Mouse (Mus musculus): ENCODE data around the gene Gstm7.
"Not testable (repeated sequence)": the region's sequence is repeated elsewhere in the genome, so short reads cannot be mapped to it uniquely, and the experiment has no call there.

Gstm7 gene

DNA sequence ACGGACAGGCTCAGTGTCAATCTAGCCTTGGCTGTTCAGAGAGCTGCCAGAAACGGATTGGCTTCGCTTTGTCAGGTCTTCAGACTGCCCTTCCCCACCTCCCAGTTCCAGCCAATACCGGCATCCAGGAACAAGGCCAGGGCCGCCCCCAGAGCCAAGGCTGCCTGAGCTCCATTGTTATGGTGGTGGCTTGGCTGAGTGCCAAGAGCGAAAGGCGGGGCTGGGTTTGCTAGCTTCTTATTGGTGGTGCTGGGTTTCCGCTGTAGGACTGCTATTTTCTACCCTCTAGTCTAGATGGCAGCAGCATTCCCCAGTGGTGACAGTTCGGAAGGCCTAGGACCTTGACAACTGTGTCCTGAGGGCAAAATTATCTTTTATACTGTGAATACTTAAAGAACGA, at the start of gene Gstm7:
TSS of gene Gstm7 (minus strand) at position 148 of the 400 bp plus-strand sequence.
- in situ Hi-C loops (cut with MboI, MseI) = no loop called here

DNA sequence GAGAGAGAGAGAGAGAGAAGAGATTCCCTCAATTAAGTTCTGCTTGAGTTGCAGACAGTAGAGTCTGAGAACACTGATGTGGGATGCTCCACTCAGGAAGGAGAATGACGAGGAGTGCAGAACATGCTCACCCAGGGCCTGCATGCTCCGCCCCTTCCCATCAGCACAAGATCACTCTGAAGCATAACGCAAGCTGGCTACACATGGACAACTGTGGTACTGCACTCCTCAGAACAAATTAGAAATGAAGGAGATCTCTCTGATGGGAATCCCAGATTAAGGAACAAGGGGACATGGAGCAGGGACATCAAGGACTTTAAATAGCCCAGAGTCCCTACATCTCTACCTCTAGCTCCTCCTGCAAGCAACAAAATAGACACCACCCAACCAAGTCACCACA, 49.6 kb upstream of the Gstm7 start:
- in situ Hi-C loops (cut with MboI, MseI) = no loop called here

DNA sequence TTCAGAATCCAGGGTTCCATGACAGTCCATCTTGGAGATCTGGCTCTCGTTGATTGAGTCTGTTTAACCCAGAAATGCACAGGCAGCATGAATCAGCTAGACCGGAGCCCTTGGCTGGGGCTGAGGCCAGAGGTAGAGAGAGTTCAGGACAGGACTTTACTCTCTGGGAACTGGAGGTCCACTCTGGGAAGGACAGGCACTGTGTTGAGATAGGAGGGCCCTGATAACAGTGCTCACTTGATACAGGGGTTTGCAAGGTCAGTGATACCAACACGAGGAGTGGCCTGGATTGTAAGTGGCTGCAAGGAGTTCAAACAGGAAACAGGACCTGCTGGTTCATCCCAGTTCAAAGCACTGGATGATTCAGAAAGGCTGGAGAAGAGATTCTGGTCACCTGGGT, 46.1 kb upstream of the Gstm7 start:
- in situ Hi-C loops (cut with MboI, MseI) = no loop called here

DNA sequence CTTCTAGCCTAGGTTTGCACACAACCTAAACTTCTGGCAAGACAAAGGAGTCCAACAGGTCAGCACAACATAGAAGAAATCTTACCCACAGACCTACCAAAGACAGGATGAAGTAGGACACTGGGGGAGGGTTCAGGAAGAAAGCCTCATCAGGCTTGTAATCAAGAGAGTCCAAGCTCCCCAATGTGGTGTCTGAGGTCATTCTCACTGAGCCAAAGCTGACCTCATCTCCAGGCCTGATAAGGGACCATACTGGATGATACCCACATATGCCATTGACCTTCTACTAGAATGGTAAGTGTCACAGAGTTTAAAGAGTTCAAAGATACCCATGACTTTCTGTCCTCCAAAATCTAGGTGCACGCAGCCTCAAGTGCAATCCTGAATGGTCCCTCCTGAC, 42.6 kb upstream of the Gstm7 start:
- in situ Hi-C loops (cut with MboI, MseI) = no loop called here

DNA sequence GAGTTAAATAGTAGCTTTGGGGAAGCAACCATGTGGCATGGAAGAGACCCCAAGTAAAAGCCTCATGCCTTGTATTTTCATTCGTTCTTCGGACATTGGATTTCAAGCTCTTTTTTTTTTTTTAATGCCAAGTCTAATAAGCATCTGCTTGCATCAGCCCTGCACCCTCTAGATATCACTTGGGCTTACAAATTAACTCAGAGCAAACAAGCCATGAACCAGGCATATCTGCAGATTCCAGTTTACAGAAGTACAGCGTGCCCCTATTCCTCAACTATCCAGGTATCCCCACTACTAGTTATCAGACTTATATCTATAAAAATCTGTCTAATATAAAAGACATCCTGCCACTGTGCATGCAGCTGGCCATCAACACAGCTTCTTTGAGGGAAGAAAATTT, 40.5 kb upstream of the Gstm7 start:
- in situ Hi-C loops (cut with MboI, MseI) = no loop called here

DNA sequence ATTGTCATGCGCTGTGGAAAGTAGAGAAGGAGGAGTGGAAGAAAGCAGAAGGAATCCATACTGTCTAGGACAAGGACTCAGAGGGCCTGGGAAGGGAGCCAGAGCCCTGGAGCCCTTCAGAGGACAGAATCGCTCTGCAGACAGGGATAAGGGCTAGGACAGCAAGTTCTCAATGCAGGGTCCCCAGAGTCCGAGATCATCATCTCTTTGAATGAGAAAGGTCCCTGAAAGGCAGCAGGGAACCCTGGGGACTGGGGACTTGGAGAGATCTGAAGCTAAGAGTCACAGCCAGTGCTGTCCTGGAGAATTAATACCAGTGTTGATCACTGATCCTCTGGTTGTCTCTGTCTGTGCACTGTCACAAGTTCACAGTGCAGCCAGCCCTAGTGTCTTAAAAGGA, 39.5 kb upstream of the Gstm7 start:
- in situ Hi-C loops (cut with MboI, MseI) = not testable (repeated sequence)

DNA sequence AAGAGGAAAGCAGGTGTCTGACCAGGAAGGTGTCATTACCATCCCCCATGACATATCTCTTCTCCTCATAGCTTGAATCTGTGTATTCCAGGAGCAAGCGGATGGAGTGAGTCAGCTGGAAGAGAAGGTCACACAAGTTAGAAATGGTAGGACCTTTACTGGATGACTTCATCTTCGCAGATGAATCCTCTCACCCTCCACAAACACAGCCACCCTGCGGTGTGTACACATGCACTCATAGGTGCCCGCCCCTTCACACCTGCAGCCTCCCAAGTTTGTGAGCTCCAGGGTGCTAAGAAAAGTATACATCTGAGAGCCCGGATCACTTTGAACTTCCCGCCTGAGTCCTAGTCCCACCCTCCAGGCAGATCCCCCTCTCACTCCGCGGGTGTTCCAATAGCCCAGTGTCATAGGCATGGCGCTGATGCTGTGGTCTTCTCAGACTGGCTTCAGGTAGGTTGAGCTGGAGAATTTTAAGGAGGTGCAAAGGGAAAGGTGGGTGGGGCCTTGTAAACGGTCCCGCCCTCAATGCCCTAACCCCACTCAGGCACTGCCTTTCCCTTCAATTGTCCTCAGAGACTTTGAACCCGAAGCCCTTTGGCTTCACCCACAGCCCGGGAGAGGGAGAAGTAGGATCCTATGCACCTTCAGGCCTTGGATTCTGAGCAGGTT, 37.2 kb upstream of the Gstm7 start, which contains the start of gene Gstm3:
TSS of gene Gstm3 (minus strand) at position 560 of the 672 bp plus-strand sequence.
- in situ Hi-C loops (cut with MboI, MseI) = no loop called here

DNA sequence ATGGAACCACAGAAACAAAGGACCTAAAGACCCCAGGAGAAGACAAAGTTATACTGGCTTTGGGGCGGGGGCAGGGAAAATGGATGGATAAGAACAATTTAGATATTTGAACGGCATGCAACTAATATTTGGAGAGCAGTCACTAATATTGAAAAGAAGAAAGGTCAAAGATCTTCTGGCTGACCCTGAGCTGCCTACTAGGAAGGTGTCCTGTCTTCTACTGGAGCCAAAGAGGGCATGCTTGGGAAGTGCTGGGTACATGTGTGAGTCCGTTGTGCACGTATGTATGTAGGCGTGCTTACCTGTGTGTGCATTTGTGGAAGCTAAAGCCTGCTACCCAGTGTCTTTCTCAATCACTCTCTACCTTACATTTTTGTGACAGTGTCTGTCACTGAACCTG, 35.0 kb upstream of the Gstm7 start:
- in situ Hi-C loops (cut with MboI, MseI) = no loop called here

DNA sequence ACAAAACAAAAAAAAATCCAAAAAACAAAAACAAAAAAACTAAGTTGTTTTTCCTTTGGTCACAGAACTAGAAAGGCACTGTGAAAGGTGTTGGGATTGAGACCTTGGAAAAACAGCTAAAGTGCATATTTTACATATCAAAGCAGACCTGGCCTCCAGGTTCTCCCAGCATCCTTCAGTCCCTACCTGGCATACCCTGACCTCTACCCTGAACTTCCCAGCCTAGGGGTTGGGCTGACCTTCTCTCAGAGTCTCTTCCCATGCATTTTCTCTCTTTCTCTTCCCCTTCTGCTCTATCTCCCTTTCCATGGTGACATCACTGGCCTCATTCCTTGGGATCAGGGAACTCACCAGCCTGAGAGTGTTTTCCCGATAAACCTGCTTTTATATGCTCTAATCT, 34.0 kb upstream of the Gstm7 start:
- in situ Hi-C loops (cut with MboI, MseI) = no loop called here

DNA sequence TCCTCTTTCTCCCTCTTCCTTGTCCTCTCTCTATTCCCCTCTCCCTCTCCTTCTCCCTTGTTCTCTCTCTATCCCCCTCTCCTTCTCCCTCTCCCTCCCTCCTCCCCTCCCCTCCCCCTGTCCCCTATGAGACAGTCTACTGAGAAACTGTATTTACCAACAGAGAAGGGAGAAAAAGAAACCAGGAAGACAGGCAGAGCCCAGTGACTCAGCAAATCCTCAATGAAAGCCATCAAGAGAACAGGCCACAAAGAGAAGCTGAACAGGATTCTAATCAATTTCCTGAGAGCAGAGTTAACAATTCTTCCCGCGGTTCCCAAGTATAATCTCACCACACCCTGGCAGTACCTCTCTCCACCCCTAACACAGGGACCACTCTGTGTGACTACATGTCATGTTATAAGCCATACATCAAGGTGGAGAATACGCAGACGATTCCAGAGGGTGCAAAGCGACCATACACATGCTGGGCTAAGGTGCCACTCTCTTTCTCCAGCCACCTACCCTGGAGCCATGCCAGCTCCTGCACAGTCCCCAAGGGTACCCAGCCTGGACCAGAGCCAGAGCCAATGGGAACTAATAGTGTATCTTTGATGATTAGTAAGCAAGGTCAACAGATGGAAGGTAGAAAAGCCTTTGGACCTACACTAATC, 33.2 kb upstream of the Gstm7 start:
- in situ Hi-C loops (cut with MboI, MseI) = no loop called here

DNA sequence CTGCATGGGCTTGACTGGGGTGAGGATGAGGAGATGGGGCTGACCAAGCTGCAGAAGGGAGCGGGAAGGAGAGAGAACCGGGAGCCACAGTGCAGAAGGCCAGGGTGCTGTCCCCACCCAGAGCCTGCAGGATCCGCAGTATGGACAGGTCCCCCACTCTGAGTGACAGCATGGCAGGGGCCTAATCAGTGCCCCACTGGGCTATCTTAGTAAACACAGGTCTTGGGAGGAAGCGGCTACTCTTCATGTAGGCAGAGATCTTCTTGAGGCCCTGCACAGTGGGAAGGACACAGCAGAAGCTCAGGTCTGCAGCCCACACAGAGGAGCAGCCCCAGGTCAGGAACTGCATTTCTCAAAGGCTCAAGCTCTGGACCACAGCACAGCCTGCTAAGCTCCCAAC, 32.4 kb upstream of the Gstm7 start:
- in situ Hi-C loops (cut with MboI, MseI) = no loop called here

DNA sequence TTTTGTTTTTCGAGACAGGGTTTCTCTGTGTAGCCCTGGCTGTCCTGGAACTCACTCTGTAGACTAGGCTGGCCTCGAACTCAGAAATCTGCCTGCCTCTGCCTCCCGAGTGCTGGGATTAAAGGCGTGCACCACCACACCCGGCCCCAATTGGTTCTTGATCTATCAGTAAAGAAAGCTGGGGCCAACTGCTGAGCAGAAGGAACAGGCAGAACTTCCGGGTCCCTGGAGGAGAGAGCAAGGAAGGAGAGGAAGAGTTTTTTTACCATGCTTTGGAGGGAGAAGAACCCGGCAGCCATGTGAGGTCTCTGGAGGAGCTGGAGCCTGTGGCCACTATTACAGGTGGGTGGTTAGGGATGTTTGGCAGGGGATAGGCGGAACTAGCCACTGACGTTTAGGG, 23.6 kb upstream of the Gstm7 start:
- in situ Hi-C loops (cut with MboI, MseI) = not testable (repeated sequence)

DNA sequence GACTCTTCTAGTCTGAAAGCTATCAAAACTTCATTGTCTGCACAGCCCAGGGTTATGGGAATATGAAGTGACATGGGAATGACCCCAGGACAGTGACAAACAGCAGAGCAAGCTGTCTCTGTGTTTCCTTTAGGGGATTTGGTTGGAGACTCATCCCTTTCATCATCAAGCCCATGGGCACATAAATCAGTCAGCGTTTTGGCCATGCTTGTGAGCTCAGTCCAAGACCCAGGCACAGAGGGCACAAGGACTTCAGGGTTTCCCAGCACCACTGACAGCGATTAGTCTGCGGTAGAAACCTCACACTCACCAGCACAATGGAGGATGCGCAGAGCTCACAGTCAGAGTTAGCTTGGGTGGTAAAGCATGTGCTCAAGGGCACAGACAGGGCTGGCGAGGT, 22.3 kb upstream of the Gstm7 start:
- in situ Hi-C loops (cut with MboI, MseI) = no loop called here

DNA sequence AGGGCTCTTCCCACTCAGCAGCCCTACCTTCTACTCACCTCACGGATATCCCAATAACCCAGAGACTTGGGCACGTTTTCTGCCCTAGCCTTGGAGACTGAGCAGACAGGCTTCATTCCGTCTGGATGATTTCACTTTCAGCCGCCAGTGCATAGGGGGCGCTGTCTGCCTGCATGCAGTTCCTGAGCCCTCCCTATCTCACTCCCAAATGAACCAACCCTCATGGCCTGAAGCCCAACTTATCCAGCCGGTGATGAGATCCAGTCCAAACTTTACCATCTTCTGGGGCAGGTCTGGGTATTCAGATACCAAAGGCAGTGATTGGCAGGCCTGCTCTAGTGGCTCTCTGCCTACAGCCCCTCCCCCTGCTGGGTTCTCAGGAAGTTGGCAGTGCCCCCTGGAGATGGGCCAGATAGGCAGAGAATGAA, 21.7 kb upstream of the Gstm7 start:
- in situ Hi-C loops (cut with MboI, MseI) = no loop called here

DNA sequence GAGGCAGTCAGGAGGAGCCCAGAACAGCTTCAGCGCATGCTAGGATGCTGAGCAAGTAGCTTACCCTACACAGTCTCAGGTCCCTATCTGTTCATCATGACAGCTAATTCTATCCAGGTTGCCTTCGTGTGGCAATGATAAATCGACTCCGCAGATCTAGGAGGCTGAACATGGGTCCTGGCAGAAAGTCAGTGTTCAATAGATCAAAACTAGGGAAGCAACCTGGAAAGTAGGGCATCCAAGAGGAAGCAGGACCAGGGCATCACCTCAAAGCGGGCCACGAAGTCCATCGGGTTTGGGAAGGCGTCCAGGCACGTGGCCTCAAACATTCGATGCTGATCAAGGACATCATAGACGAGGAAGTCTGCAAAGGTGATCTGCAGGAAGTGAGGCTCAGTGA, 18.9 kb upstream of the Gstm7 start:
- in situ Hi-C loops (cut with MboI, MseI) = no loop called here

DNA sequence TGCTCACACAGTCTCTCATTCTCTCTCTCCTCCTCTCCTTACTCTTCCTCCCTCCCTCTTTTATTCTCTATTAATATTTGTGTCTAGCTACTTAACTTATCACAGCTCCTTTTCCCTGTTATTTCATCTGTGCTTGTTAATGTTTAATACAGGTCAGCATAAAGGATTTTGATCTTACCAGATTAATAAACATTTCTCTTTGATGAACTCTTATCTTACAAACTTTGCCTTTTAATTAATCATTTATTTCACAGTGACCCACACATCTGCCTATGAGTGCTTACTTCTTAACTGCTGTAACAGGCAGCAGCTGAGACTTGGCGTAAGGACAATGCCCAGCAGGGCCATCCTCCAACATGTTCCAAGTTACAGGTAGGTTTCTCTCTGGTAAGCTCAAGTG, 17.8 kb upstream of the Gstm7 start:
- in situ Hi-C loops (cut with MboI, MseI) = loop anchor here in 1 of 2 experiments (10.0 kb wide), 1 partner anchor 205 kb away; the partner anchor contains the start of gene Gpr61

DNA sequence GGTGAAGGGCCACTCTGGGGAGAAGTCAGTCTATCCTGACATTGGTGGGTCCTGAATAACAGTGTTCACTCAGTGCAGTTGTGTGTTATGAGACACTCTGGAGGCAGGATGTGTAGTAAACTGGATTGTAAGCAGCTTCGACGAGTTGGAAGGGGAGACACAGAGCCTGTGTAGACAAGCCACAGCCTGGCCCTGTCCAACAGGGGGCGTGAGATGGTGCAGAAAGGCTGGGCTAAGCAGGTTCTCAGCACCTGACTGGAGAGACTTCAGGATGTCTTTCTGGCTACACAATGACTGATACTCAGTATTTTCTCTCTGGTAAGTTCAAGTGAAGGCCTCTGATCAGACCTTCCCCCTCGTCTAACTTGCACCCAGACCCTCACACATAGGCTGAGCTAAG, 14.1 kb upstream of the Gstm7 start:
- in situ Hi-C loops (cut with MboI, MseI) = loop anchor here in 1 of 2 experiments (10.0 kb wide), 1 partner anchor 209 kb away; the partner anchor contains the start of gene Gpr61

DNA sequence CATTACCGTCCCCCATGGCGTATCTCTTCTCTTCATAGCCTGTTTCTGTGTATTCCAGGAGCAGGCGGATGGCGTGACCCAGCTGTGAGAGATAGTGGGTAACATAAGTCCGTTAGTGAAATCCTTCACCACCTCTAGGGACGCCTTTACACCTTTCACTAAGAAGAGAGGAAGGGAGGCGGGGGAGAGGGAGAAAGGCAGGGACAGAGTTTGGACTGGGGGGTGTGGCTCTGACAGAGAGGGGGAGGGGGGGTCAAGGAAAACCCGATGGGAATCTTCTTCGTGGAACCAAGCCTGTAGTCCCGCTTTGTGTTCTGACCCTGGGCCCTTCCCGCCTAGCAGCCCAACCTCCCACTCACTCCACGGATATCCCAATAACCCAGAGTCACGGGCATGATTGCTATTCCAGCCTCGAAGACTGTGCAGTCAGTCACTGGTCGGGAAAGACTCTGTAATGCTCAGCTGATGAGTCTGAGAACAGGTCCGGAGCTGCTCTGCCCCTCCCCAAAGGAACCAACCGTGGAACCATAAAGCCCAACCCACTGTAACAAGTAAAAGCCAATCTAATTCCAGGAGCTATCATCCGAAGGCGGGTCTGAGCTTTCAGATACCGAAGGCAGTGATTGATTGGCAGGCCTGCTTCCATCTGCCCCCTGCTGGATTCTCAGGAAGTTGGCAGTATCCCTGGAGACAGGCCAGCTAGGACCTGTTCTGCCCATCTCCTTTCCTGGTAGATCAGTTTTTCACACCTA, 11.8 kb upstream of the Gstm7 start, which contains the start of gene Gstm6:
TSS of gene Gstm6 (minus strand) at position 511 of the 752 bp plus-strand sequence.
- in situ Hi-C loops (cut with MboI, MseI) = loop anchor here in 1 of 2 experiments (5.0 to 10.0 kb wide), 2 partner anchors 69 to 211 kb away; partner anchors contain the start of gene Gpr61

DNA sequence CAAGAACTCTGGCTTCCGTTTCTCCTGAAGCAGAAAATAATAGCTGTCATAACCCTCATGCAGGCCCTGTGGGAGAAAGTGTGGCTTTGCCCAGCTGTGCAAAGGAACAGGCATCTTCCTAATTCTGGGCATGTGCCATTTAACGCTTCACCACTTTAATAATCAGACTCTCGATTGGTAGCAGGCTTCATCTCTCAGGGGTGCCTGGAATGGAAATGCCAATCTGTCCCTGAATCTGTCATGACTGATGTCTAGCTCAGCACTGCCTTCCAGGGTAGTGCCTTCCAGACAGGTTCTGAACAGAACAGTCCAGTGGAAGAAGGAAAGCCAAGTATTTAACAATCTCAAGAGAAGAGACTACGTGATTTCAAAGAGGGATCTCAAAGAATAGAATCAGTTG, 9.6 kb upstream of the Gstm7 start:
- in situ Hi-C loops (cut with MboI, MseI) = loop anchor here in 1 of 2 experiments (5.0 to 10.0 kb wide), 2 partner anchors 71 to 214 kb away; partner anchors contain the start of gene Gpr61

DNA sequence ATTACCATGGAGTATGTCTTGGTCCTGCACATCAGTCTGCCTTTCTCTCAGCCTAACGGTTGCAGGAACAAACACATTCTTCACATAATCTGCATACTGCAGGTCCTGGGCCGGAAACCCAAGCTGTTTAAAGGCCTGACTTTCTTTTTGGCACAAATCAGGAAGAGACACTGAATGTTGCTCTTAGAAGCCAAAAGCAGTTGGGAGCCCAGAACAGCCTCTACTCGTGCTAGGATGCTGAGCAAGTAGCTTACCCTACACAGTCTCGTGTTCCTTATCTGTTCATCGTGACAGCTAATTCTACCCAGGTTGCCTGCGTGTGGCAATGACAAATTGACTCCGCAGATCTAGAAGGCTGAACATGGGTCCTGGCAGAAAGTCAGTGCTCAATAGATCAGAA, 8.9 kb upstream of the Gstm7 start:
- in situ Hi-C loops (cut with MboI, MseI) = loop anchor here in 1 of 2 experiments (5.0 to 10.0 kb wide), 2 partner anchors 72 to 214 kb away; partner anchors contain the start of gene Gpr61

DNA sequence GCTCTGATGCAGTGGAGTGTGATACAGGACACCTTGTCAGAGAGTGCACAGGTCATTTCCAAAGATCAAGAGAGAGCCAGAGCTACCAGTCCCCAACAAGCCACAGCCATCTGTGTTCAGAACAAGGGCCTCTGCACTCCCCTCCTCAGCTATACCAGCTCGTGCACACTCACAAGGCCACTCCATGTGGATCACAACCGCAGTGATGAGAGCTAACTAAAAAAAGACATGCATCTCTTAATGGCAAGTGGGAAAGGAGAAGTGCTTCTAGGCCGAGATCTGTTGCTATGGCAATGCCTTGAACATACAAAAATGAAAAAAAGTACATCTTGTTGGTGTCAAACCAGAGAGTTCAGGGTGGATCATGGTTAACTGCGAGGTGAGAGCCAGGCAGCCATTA, 8.2 kb upstream of the Gstm7 start:
- in situ Hi-C loops (cut with MboI, MseI) = loop anchor here in 1 of 2 experiments (5.0 to 10.0 kb wide), 2 partner anchors 72 to 215 kb away; partner anchors contain the start of gene Gpr61

DNA sequence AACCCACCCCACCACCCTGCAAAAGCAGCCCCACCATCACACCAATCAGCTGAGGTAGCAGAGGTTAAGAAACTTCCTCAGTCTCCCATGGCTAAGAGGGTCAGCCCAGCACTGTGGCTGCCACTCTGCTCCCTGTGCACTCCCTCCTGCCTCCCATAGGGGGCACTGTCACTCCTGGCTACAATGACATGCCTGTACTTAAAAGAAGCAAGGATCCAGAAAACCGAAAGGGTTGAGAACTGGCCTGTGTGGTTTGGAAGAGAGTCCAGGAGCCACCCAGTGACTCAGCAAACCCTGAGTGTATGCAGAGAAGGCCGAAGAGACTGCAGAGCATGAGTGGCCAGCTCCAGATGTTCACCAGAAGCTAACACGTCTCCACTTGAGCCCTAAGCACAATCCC, 7.8 kb upstream of the Gstm7 start:
- in situ Hi-C loops (cut with MboI, MseI) = no loop called here

Data from T-helper 17 cell (primary cell).